Mouse (Mus musculus) heart, adult 2 months (tissue): Measurements from ENCODE around the gene Klk10.

ENCODE experiments used
- CTCF ChIP-seq: fragments of 200-600 bp; IDR thresholded peaks from 2 replicates; pipeline ENCODE4 v1.8.1; 2022; ENCODE audit warnings: antibody characterized with exemption, mild to moderate bottlenecking, moderate library complexity
- EP300 ChIP-seq: fragments of 200-500 bp; IDR thresholded peaks from 2 replicates; pipeline ENCODE4 v1.6.1; 2011; ENCODE audit warnings: low read depth, low read length, control low read depth; ENCODE audit not compliant: insufficient read depth
- POLR2A ChIP-seq: fragments of 200-500 bp; IDR thresholded peaks from 2 replicates; pipeline ENCODE4 v1.6.1; 2011; ENCODE audit warnings: mild to moderate bottlenecking, low read depth, low read length, control low read depth; ENCODE audit not compliant: insufficient read depth

DNA sequence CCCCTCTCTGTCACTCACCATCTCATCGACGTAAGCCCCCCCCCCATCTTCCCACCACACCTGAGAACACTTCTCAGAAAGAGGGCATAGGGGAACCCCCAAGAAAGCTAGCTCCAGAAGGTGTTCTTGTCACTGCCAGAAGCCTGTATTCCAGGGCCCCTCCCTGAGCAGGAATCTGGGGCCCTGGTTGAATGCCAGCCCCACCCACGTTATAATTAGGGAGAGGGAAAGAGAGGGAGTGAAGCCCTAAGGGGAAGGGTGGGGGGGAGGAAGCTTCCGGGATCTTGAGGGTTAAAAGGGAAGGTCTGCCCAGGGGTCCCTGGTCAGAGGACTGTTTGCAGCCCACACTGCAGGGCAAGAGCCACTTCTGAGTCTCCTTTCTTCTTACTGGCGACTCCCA lies at the start of gene Klk10:
- TF ChIP-seq POLR2A: no peak
- no peak for TF ChIP-seq CTCF
- no peak for TF ChIP-seq EP300
